In the genomic region with DNA sequence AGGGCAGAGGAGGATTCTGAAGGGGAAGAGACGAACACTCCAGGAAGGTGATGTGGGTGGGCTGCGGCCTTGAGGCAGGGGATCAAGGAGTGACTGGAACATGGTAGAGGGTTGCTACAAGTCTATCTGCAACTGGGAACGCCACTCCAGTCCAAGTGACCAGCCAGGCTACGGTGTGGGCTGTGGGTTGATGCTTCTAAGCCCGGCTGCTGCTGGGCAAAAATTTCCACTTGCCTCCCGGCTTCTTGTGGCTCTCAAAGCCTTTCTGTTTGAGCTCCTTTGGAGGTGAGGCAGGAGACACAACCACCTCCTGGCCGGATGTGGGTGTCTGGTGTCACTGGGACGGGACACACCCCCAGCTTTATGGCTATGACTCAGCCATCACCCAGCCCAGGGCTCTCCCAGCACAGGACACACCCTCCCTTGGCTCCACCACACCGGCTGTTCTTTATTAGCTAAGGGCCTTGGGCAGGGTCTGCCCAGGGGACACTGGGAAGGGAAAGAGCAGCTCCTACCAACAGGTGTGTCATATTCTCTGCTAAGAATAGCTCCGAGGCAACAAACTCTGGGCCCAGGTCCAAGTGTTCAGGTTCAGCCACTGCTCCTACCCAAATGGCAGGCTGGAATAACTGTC, we compare ENCODE assay signal across 8 mouse cellular contexts. TPM values are rescaled to one million over a fixed set of nuclear protein-coding genes. Genes with fewer than 3 reads are reported as not detected.
DNase-seq lines count a peak whose midpoint lies in the region; ATAC-seq lines count a peak whose summit lies in the region.

No protein-coding gene starts in this region.

- H3K4me2 ChIP-seq in hindbrain, embryonic 11.5 days (replicated peaks; ENCODE audit: low read depth, low read length): no peak overlapping the region

- no peak overlapping the region for H3K27ac ChIP-seq in hindbrain, embryonic 11.5 days (ENCODE audit: low read depth, low read length)

- DNase-seq in CD4-positive, CD25-positive, alpha-beta regulatory T cell, adult 2 months (ENCODE audit: low read depth, low spot score): peak; percentile 88
- peak; percentile 79 for DNase-seq in adrenal gland, postnatal 14 days
- peak; percentile 71 for DNase-seq in heart, adult 8-10 months (ENCODE audit: low spot score)
- peak; percentile 52 for DNase-seq in kidney, postnatal 10 days
- peak; percentile 66 to 69 for DNase-seq in lung, postnatal 4 days
- DNase-seq in thymus, postnatal 14 days: peak; percentile 69
- no peak for DNase-seq in hindbrain, embryonic 11.5 days (ENCODE audit: low spot score)
- DNase-seq in cerebellum, adult 11 months: no peak

- no peaks in the 10 kb centered on the region for H3K9me3 ChIP-seq in hindbrain, embryonic 11.5 days (ENCODE audit: control insufficient read depth, low read length)

- ATAC-seq in hindbrain, embryonic 11.5 days (ENCODE audit: low FRiP score): no peak

- no peak overlapping the region for H3K4me3 ChIP-seq in hindbrain, embryonic 11.5 days (ENCODE audit: low read depth, low read length)

- no peaks in the 10 kb centered on the region for H3K27me3 ChIP-seq in hindbrain, embryonic 11.5 days (ENCODE audit: control insufficient read depth, insufficient read depth, low read length)

- H3K4me1 ChIP-seq in hindbrain, embryonic 11.5 days (replicated peaks; ENCODE audit: control insufficient read depth, insufficient read depth, low read length): no peaks in the 10 kb centered on the region

- H3K36me3 ChIP-seq in hindbrain, embryonic 11.5 days (ENCODE audit: control insufficient read depth, insufficient read depth, low read length): no peaks in the 10 kb centered on the region

- H3K9ac ChIP-seq in hindbrain, embryonic 11.5 days (ENCODE audit: low read depth, low read length): no peak overlapping the region

- WGBS in hindbrain, embryonic 11.5 days: 72% methylated on average over 10 of the region's 10 CpGs

RNA-seq across cellular contexts. Expression of gene Pacsin2, which starts 9.5 kb away (rescaled TPM):
- total RNA-seq in adrenal gland, postnatal 14 days (2021): 74.1 and 84.3 TPM in 2 replicates
- total RNA-seq in heart, adult 8-10 months (2022): 100 to 1,000 TPM; 209 to 267 (median 247) TPM
- polyA plus RNA-seq in hindbrain, embryonic 11.5 days (2014; fragmentation: Nextera tagmentation; extraction: Ambion mirVana): 40.9 and 43.2 TPM in 2 replicates

RNA-seq across cellular contexts. Expression of gene Ttll1, which starts 36.7 kb away (rescaled TPM):
- 6.6 and 7.1 TPM in 2 replicates for total RNA-seq in adrenal gland, postnatal 14 days (2021)
- total RNA-seq in heart, adult 8-10 months (2022): 10 to 100 TPM; 51.7 to 73.3 (median 59.8) TPM
- 37.0 and 38.9 TPM in 2 replicates for polyA plus RNA-seq in hindbrain, embryonic 11.5 days (2014; fragmentation: Nextera tagmentation; extraction: Ambion mirVana)

RNA-seq across cellular contexts. Expression of gene Bik, which starts 52.7 kb away (rescaled TPM):
- 7.1 and 8.4 TPM in 2 replicates for total RNA-seq in adrenal gland, postnatal 14 days (2021)
- 10 to 100 TPM in 1 of 4 experiments, 1 to 10 TPM in 3; 7.6 to 12.5 (median 9.4) TPM for total RNA-seq in heart, adult 8-10 months (2022)
- 2.1 and 3.3 TPM in 2 replicates for polyA plus RNA-seq in hindbrain, embryonic 11.5 days (2014; fragmentation: Nextera tagmentation; extraction: Ambion mirVana)

Comparison
In these comparisons a context has a peak if more than half of its experiments do, and no peak if none do; other contexts are left out.
1. DNase-seq: peak in CD4-positive, CD25-positive, alpha-beta regulatory T cell, adult 2 months (single experiment), adrenal gland, postnatal 14 days (single experiment), heart, adult 8-10 months (single experiment), kidney, postnatal 10 days (single experiment), lung, postnatal 4 days (2 of 2) and thymus, postnatal 14 days (single experiment); none in hindbrain, embryonic 11.5 days (single experiment) and cerebellum, adult 11 months (single experiment).